Mouse (Mus musculus) Patski (cell line): ENCODE results near the gene Map2k3. TPM values are rescaled to one million over a fixed set of nuclear protein-coding genes. Genes with fewer than 3 reads are reported as not detected.

Experiments
- ATAC-seq: fragments of 100-300 bp; one replicate; pipeline ENCODE4 v1.8.0; 2021
- CTCF ChIA-PET: fragments of 350-600 bp; sonication (Branson Sonifier 250); formaldehyde crosslinking; loops from one replicate; lab custom pipeline; 2022; ENCODE audit warnings: inconsistent platforms; lab: Charles Lee
- POLR2A ChIA-PET: fragments of 350-600 bp; sonication (Branson Sonifier 250); formaldehyde crosslinking; loops from one replicate; lab custom pipeline; 2022; ENCODE audit warnings: antibody characterized with exemption, inconsistent platforms; lab: Charles Lee
- DNase-seq: peaks from one replicate; pipeline ENCODE4 v3.0.0-alpha.2; 2011; ENCODE audit warnings: low read depth, low spot score
- H3K27me3 ChIP-seq: fragments of 371-371 bp; one replicate; pipeline ENCODE4 v1.5.1; 2021
- CTCF ChIP-seq: fragments of 100-300 bp; IDR thresholded peaks from one replicate; pipeline ENCODE4 v1.5.1; 2021
- in situ Hi-C: fragments of 300-500 bp; cut with MboI; formaldehyde crosslinking; loops from 3 replicates; pipeline ENCODE4 v1.11.1; 2018; ENCODE audit warnings: low pct_unique_long_range_greater_than_20kb, mixed read lengths
- polyA plus RNA-seq: library from polyadenylated mRNA; unstranded; gene quantifications from one replicate; pipeline ENCODE4 v1.2.3, GENCODE M21; 2021

Gene Map2k3
- polyA plus RNA-seq, 1 experiment from 2014 or later: 54.6 TPM

DNA sequence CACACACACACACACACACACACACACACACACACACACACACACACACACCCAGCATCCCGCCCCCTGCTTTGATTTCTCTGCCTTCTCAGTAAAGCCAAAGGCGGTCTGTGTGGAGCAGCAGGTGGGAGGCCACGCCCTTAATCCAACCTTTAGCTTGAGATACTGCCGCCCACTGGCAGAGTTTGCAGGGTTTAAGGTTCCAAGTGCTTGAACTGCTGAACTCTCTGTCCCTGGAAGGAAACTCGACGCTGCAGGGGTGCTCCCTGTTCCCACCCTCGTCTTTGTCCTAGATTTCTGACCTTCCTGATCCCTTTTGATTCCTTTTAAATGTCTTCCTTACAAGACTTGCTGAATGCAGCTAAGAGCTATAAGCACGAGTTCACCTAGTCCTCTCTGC is 44.9 kb downstream of the Map2k3 start:
- POLR2A ChIA-PET: interaction anchor here (0.7 kb wide), 1 partner anchor 197 kb away, joined by 3 read pairs; no protein-coding TSS in a partner anchor
- in situ Hi-C loops: no loop called here
- DNase-seq (no peak), ATAC-seq (no peak)
- peaks cover 10% of the 10 kb centered on the region for H3K27me3 ChIP-seq
- CTCF ChIA-PET: no interaction called here
- no peak for TF ChIP-seq CTCF

- in situ Hi-C loops: no loop called here
- DNase-seq (no peak), ATAC-seq (no peak)
- TF ChIP-seq CTCF: no peak
- H3K27me3 ChIP-seq: peaks cover 8% of the 10 kb centered on the region
- CTCF ChIA-PET: no interaction called here
- POLR2A ChIA-PET: no interaction called here
Observed at GRCm38 (mm10) chr11:60977153-60977552, 45.3 kb downstream of the Map2k3 start.

DNA sequence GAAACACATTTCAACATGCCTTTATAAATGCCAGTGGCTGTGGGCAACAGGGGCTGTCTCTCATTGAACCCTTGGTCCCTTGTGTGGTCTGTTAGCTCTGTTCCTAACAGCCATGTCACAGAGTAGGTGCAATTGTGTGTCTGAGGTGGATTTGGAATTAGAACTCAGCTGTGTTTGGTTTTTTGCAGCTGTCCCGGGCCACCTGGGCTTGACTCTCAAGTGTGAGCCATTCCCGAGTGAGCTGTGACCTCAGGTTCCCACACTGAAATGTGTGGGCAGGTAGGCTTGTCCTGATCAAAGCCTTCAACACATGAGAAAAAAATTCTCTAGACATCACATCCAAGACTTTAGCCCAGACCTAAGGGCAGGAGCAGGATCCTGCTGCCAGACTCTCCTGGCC is 46.8 kb downstream of the Map2k3 start:
- no peak for TF ChIP-seq CTCF
- peaks cover 3% of the 10 kb centered on the region for H3K27me3 ChIP-seq
- ChIA-PET CTCF (no interaction called here), POLR2A (no interaction called here)
- DNase-seq: no peak
- no peak for ATAC-seq
- in situ Hi-C loops: no loop called here

- ChIA-PET CTCF (no interaction called here), POLR2A (no interaction called here)
- ATAC-seq (no peak), DNase-seq (no peak)
- H3K27me3 ChIP-seq: peaks cover 3% of the 10 kb centered on the region
- TF ChIP-seq CTCF: no peak
- in situ Hi-C loops: no loop called here
Observed at GRCm38 (mm10) chr11:60979788-60980187, 48.0 kb downstream of the Map2k3 start.

- peaks cover 8% of the 10 kb centered on the region for H3K27me3 ChIP-seq
- in situ Hi-C loops: no loop called here
- ATAC-seq (no peak), DNase-seq (no peak)
- no peak for TF ChIP-seq CTCF
- POLR2A ChIA-PET: no interaction called here
- CTCF ChIA-PET: no interaction called here
Observed at GRCm38 (mm10) chr11:60981693-60982486, 50.1 kb downstream of the Map2k3 start.

GRCm38 (mm10) chr11:60984912-60985558 is 53.2 kb downstream of the Map2k3 start:
- no peak for DNase-seq
- peaks cover 16% of the 10 kb centered on the region for H3K27me3 ChIP-seq
- TF ChIP-seq CTCF: no peak
- no peak for ATAC-seq
- POLR2A ChIA-PET: no interaction called here
- CTCF ChIA-PET: no interaction called here
- in situ Hi-C loops: no loop called here

DNA sequence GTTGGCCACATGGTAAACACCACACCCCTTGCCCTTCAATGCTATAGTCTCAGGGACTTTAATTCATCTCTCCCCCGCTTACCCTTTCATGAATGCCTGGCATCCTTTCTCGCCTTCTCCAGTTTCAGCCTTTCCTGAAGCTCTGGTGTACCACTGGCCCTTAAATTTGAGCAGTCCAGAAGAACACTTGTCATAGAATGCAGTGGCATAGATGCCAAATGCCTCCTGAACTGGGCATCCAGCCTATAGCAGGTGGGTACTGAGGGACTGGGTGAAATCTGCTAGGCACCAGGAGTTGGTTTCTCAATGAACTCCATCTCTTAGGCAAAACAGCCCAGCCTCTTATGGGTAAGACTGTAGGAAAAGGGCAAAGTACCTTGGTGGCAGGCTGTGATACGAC is 58.6 kb downstream of the Map2k3 start:
- in situ Hi-C loops: no loop called here
- TF ChIP-seq CTCF: no peak
- ATAC-seq (no peak), DNase-seq (no peak)
- H3K27me3 ChIP-seq: peaks cover 18% of the 10 kb centered on the region
- POLR2A ChIA-PET: interaction anchor here (0.9 kb wide), 1 partner anchor 71 kb away, joined by 3 read pairs; no protein-coding TSS in a partner anchor
- CTCF ChIA-PET: no interaction called here

Other genes starting within 250 kb of the Map2k3 start
- 54.0 TPM for gene Llgl1, start 232.3 kb upstream of the Map2k3 start, polyA plus RNA-seq
- gene Flii, start 204.8 kb upstream of the Map2k3 start, polyA plus RNA-seq: 118 TPM
- 21.7 TPM for gene Mief2, start 203.6 kb upstream of the Map2k3 start, polyA plus RNA-seq
- gene Top3a, start 154.7 kb upstream of the Map2k3 start, polyA plus RNA-seq: 11.2 TPM
- gene Smcr8, start 154.5 kb upstream of the Map2k3 start, polyA plus RNA-seq: 19.9 TPM
- 25.0 TPM for gene Shmt1, start 120.3 kb upstream of the Map2k3 start, polyA plus RNA-seq
- gene Dhrs7b, start 101.4 kb upstream of the Map2k3 start, polyA plus RNA-seq: 30.8 TPM
- gene Tmem11, start 52.8 kb upstream of the Map2k3 start, polyA plus RNA-seq: 47.5 TPM
- gene Natd1, start 17.3 kb upstream of the Map2k3 start, polyA plus RNA-seq: 23.1 TPM
- not detected for gene Kcnj12, start 90.5 kb downstream of the Map2k3 start, polyA plus RNA-seq
- gene Tnfrsf13b, start 194.7 kb downstream of the Map2k3 start, polyA plus RNA-seq: not detected
- gene Usp22, start 243.0 kb downstream of the Map2k3 start, polyA plus RNA-seq: 87.8 TPM